Mouse (Mus musculus) bone marrow macrophage, adult 2 months (primary cell): ENCODE results near the gene Eci1.

ENCODE experiments used
- CTCF ChIP-seq: IDR thresholded peaks from 2 replicates; pipeline ENCODE4 v1.5.1; 2012; ENCODE audit warnings: low read depth, mild to moderate bottlenecking, low read length, moderate library complexity
- POLR2A ChIP-seq: IDR thresholded peaks from 2 replicates; pipeline ENCODE4 v1.6.1; 2012; ENCODE audit warnings: mild to moderate bottlenecking, low read depth, low read length, borderline replicate concordance

DNA sequence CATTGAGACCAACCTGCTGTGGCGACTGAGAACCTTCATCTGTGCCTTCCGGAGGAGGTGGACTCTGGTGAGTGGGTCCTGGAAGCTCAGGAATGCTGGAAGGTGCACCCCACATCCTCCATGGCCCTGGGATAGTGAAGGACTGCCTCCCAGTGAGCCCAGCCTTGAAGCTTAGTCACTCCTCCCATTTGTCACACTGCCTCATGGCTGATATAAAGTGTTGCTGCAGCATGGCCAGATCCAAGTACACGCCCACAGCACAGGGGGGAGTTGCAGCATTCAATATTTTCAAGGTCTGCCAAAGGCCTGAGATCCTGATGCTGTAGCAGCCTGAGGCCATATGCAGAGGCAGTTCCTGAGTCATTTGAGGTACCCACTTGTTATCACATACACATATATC lies 24.1 kb upstream of the Eci1 start:
- TF ChIP-seq CTCF = no peak
- TF ChIP-seq POLR2A = no peak
